Mouse (Mus musculus): ENCODE measurements at regions not wholly inside any gene's neighbourhood (a gene's known extent, or its start where the extent isn't known, plus 50 kb on each side); places are given as distances from the start of the nearest gene placed in this dataset.
A peak's percentile ranks its signal among the peaks of the same experiment; 100 is the strongest.

DNA sequence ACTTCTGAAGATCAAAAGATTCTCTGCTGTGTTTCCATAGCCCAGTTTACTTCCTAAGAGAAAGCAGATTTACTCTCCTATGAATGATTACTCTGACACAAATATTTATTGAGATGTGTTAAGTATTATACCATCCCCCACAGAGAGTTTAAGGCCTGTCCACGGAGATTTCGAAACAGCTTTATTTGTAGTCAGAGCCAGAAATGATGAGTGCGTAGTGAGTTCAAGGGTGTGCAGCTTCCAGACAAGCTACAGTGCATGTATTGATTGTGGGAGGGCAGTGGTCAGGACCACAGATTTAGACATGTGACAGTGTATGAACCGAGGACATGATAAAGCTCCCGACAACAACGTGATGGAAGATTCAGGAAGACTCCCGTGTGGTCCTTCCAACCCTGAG, 126.8 kb downstream of the Hlx start:
- DNase-seq: no peak

DNA sequence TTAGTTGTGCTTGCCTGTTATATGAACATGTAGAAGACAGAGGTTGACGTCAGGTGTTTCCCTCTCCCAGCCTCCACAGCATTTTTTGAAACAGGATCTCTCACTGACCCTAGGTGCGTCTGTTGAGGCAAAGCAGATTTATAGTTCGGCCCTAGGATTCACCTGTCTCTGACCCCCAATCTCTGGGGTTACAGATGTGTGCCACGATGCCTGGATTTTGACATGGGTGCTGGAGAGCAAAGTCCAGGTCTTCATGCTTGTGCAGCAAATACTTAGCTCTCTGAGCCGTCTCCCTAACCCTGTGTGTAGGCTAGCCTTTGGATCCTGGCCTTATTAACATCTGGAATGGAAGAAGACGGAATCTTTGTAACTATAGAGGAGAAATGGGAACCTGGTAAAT, 129.3 kb downstream of the Hlx start:
- DNase-seq: no peak

DNA sequence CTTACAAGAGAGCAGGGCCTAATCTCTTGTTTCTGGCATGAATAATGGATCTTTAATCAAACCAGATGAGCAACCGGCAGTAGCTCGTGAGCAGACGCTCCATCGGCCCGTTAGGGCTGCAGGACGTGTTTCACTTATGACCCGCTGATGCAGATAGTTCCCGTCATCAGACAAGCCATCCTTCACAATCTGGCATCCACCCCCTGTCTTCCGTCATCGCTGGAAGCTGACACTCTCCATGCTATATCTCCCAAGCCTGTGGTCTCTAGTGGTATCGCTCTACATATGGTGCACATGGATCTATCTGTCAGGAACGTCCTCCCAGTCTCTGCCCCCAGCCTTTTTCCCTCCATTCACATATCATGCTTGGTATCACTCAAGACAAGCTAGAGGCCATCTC, 137.0 kb downstream of the Hlx start:
- DNase-seq: no peak

DNA sequence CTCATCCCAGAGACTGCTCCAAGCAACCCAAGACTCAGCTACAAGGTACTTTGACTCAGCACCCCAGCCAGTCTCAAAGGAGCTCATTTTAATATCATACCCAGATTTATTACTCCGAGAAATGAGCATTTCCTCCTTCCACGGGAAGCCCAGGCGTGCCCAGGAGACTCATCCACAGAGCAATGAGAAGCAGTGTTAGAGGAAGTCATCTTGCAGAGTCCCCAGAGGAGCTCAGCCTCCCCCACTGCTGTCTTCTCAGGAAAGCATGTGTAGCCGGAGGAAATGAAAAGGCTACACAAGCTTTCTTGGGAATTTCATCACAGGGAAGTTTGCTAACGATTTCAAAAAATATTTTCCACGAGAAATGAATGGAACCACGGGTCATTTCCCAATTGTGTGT, 141.8 kb downstream of the Hlx start:
- DNase-seq: no peak

DNA sequence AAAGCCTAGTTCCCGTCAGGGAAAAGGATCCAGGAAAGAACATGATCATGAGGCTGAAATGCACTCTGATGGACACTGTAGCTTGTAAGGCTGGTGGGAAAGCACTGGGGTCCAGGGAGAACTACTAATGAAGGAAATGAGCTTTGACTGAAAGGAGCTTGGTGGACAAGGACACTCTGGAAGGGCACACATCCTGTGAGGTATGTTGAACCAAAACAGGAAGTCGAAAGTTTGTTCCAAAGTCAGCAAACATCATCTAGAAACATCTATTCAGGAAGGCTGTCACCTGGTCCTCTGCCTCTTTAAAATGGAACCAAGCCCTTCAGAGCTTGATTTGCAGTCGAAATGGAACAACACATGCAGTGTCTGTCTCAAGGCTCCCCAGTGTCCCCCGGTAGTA, 143.1 kb downstream of the Hlx start:
- DNase-seq: no peak

DNA sequence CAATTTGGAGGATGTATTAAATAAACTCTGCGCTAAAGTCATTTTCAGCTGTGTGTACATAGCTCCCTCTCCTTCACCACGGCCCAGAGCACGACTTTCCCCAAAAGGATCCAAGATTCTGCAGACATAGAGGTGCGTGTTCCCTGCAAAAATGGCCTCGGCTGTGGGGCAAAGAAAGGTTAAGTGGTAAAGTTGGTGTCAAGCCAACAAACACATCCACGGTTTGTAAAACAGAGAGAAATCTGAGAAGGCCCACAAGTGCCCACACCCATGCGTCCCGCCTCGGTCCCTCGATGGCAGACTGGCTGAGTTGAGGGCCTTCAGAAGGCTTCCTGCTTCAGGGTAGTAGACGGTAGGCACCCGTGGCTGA, 147.9 kb downstream of the Hlx start:
- no peak for DNase-seq

DNA sequence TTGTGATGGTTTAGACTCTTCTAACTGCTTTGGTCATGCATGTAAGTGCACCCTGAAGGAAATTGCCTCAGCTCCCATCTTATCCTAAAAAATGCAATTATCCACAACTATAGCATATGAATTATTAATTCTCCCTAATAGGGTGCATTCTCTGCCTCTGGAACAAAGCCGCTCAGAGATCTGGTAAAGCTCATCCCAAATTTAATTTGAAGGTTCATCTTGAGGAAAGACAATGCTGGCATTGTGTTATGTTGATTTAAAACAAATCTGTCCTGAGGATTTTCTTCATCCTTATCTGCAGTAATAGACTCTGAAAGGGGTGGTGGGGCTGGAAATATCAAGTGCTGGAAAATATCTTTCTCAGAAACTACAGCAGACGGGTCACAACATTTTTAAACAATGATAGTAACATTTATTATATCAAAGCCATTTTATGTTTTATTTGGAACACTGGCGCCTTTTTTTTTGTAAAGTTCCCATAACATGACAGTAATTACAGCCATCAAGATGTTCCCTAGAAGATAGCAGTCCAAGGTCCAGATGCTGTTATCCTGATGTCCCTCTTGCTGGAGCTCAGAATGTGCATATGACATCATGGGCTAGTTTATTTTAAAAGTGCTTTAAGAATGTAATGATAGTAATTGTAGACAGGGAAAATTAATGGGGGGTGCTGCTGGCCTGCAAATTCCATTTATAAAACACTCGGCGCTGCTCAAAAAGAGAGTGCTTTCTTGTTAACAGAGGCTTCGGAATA, 148.5 kb downstream of the Hlx start:
- no peak for DNase-seq

DNA sequence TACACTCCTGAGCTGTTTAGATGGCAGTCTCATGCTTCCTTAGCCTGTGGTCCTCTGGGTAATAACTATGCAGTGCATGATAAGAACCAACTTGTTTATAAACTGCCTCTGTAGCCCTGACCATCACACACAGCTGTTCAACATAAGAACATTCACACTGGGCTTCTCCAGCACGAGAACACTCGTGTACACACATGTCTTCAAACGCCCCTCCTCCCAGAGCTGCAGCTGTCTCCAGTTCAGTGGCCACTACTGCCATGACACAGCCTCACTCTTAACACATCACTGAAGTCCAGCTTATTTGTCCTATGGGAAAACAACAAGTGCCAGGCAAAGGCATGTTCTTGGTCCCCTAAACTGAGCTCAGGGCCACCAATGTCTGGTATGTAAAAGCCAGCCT, 152.9 kb downstream of the Hlx start:
- DNase-seq: no peak

DNA sequence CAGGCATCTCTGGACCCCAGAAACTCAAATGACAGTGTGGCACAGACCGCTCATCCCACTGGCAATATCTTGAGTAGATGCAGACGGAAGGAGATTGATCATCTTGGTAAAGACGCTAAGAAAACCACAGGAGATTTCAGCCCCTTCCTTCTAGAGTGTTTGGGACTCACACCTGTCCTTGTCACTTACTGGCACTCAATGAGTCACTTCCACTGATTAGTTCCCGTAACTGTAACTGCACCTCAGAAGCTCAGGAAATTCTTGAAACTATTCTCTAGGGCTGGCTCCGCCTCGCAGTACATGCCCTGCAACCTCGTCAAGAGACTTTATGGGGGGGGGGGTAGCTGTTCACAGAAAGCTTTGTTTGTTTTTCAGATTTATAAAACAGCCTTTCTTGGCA, 155.9 kb downstream of the Hlx start:
- DNase-seq: no peak

DNA sequence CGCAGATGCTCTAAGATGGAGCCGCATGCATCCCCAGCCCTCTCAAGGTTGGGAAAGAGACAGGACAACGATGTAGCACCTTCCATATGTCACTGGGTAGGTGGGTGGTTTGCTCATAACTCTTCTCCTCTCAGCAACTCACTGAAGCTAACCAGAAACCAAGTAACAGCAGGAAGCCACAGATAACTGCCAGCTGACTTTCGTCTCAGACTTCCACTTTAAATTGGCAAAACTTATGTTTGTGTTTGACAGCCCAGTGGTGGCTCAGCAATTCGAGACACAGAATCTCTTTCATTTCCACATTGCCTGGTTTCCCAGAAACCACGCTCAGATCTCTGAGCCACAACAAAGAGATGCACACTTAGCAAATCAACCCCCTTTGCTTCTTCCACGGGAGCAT, 159.1 kb downstream of the Hlx start:
- no peak for DNase-seq

DNA sequence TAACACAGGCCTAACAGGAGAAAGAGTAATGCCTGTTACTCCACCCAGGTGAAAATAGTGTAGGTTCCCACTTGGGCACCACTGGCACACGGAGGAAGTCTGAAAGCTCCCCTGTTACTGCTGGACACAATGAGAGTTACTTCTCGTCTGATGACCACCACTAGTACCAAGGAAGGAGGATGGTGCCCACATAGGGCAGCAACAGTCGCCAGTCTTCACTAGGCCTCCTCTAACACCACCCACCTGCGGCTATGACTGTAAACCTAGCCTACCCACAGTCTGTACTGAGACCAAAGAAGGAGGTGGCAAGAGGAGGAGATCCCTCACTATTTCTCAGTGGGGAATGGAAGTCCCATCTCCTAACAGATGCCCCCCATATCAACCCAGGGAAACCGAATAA, 161.7 kb downstream of the Hlx start:
- DNase-seq: no peak

DNA sequence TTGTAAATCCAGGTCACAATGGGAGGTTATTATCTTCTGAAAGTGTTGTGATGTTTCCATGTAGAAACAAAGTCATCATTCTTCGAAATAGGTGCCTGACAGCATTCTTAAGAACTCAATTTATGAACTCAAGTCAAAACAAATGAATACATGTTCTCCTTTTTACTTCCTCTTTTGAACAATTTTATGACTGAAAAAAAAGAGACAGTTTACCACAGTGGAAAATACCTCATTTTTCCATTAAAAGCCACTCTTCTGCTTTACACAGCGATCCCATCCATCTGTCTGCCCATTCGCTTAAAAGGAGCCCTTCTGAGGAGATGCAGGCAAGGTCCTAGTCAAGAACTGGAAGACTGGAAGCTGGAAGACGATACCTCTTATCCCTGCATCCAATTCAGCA, 169.5 kb downstream of the Hlx start:
- DNase-seq: no peak

DNA sequence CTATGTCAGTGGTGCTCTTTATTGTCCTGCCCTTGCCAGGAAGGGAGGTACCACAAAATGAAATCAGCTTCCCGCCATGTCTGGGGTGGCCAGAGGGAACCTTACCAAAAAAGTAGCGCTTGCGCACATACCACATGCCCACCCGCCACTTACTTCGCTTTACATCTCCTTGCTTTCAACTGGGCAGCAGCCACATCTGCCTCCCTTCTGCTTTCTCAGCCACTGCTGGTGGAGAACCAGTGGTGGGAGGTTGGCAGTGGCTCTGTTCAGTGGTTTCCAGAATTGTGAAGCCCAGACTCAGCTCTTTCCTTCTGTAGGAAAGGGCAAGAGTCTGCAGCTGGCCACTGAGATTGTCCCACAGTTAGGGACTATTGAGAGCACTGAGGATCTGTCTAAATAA, 170.2 kb downstream of the Hlx start:
- no peak for DNase-seq

DNA sequence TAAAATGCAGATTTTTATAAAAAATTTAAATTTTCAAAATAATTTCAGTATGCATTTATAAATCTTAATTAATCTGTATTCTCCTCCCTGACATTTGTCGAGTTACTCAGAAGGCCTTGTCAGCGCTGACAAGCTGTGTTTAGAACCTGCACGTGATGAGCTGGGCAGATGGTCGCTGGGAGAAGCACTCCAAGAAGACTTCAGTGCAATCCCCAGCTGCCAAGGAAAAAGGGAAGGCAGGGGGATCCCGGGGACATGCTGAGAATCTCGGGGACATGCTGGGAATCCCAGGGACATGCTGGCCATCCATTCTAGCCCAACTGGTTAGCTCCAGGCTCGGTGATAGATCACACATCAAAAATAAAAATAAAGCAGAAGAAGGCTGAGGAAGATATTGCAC, 172.9 kb downstream of the Hlx start:
- DNase-seq: peak in 1 of 2 experiments; percentile 14

DNA sequence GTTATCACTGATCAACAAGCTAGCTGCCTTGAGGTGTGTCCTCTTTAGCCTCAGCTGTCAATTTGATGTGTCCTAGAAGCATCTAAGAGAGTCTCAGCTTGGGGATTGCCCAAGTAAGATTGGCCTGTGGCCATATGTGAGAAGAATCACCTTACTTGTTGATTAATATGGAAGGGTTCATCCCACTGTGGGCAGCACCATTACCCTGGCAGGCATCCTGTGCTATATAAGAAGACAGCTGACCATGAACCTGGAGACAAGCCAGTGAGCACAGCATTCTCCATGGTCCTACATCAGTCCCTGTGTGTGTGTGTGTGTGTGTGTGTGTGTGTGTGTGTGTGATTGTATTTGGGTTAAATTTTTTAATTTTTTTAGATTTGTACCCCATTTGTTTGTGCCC, 178.6 kb downstream of the Hlx start:
- DNase-seq: no peak

DNA sequence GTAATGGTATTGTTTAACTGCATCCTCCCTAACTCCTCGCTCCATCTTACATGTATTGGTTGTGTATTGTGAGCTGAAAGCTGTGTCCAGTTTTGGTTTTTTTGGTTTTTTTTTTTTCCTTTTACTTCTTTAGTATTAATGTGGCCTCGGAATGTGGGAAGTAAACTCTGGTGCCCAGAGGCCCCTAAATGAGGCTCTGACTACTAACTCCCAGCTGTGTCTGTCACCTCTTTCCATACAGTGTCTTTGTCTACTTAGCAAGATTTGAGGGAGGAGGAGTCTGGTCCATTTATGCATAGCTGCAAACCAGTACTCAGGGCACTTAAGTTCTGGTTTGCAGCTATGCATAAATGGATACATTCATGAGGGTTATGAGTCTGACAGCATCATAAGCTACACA, 181.9 kb downstream of the Hlx start:
- DNase-seq: no peak

DNA sequence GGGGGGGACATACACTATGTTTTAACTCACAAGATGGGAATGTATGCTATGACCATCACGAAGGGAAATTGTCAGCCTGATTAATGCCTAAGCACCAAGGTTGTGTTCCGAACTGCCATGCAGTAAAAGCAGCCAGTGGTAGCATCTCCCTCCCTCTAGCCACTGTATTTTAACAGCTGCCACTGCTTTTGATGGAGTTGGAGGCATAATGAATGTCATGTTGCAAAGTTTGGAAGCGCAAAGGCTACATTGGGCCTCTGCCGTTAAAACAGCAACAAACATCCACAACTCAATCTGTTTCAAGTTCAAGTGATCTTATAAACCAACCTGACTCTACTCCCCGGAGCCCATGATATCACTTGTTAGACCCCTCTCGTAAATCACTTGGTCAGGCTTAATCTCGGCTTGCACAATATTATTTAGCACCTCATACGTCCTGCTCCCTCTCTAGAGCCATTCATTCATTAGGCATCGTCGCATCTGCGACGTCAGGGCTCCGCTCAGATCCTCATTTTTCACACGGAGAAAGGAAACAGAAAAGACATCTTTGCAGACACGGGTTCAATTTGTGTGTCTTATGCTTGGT, 184.7 kb downstream of the Hlx start:
- no peak for DNase-seq

DNA sequence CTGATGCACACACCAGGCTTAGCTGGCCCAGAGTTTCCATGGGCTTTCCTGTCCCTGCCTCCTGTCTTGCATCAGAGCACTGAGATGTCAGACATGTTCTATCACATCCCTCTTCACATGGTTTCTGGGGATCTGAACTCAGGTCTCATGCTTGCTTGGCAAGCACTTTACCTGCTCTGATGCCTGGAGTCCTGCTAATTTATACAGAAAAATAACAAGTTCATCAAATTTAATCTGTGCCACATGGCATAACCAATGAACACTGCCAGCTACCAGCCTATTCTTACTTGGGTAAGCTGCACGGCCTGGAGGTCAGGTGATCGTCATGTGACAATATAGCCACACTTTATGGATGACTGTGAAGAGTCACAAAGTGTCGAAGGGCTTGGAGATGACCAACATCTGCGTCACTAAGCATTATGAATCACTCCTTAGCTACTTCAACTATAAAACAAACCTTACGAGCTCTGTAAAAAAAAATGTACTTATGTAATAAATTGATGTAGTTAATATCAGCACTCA, 186.2 kb downstream of the Hlx start:
- DNase-seq: no peak

DNA sequence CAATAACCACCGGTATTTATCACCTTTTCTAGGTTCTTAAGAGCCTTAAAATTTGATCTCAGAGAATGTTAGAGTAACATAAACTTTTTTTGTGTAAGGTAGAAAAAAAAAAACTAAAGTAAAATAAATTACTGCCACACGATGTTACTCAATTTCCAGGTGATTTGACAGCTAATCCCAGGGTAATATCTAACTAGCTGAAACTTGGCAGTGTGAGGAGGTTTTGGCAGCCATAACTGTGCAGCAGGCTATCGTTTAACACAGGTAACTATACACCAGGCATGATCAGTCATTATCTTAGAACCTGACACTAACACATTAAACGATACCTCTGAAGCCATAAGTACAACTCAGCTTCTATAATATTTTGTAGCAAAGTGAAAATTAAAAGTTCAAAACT, 187.3 kb downstream of the Hlx start:
- no peak for DNase-seq

DNA sequence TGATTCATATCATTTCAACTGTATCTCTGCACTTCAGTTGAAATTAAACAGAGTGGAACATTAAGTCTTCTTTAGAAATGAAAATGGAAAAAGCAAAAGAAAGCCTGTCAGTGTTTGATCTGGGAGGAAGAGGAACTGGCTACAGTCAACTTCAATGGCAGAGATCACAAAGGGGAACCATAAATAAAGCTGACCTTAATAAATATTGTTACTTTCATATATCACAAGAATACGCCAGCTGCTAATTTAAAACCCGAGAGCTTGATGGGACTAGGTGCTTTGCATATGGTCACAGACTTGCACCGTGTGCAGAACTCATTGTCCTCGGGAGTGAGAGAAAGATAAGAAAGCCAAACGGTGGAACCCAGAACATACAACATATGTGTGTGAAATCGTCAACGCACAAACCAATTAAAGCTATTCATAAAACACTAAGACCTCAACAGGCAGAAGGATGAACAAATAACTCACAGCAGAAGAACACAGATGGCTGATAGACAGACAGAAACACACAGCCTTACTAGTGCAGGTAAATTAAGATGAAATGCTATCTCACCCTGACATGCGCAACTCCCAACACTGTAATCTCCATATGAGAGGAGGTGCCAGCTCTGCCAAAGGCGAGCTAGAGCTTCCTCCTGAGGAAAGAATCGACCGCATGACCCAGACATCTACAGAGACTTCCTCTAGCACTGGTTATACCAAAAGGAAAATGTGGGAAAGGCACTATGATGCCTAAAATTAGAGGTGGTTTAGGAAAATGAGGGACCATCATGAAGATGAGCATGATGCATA, 189.9 kb downstream of the Hlx start:
- DNase-seq: no peak

DNA sequence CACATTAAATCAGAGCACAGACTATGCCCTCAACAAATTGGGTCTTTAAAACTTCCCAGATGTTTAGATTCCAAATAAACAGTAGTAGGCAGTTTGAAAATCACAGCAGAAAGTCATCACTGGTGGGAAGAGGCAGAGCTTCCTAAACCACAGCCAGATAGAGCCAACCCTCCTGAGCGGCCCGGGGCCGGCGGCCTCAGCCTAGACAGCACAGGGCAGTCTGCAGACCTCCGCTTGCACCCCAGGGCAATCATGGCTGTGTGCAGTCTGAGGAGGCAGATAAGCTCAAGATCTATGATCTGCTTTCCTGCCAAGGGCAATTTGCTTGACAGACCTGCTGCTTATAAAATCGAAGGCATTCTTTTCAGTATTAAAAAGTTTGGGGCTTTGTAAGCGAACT, 192.6 kb downstream of the Hlx start:
- no peak for DNase-seq

DNA sequence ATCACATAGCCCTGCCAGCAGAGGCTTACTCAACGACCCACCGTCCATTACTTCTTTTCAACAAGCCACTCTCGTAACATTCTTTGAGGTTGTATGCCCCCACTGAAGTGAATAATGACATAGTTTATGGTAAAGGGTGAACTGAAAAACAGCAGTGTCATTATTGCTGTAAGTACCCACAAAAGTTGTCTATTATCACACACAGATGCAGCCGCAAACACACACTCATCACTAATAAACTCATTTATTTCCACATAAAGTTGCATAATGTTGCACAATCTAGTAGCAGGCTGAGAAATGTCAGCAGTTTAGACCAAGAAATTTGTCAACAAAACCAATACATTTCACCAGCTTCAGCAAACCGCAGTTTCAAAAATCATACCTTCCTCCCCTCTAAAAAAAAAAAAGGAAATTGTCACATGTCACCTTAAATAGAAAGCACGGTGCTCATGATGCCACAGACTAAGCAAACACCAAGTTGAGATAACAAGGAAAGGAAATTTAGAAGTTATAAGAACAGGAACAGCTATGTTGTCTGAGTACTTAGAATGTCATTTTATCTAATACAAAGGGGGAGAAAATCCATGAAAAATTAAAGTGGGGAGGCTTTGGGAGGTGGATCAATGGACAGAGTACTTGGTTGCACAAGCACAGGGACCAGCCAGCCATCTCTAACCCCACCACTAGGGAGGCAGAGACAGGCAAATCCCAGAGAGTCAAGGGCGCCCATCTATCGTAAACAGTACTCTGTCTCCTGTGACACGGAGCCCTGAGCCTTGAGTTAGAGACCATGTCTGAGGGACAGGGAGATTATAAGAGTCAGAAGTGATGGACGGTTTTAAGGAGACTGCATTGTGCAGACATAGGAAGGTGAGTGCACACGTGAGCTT, 195.9 kb downstream of the Hlx start:
- DNase-seq: no peak

DNA sequence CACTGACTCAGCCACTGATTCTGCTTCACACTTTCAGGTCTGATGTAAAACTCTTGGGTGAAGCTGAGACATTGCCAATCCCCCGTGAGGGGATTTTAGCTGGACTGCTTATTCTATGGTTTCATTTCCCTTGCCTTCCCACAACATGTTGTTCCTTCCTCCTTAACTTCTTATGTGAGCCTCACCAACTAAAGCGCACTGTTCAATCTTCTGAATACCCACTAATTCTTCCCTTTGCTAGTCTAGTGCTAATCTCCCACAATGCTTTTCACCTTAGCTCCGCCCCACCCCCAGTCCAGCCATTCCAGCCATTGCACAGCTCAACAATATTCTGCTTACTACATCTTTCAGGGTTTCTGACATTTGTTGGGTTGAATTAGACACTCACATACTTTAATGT, 196.7 kb downstream of the Hlx start:
- no peak for DNase-seq
